Mouse (Mus musculus) T-helper 1 cell (primary cell): ENCODE results near the gene Ebf1.

Source experiments
- in situ Hi-C: fragments of 300-600 bp; cut with MboI, MseI; formaldehyde crosslinking; loops from one replicate; pipeline ENCODE4 v1.15.1; 2025; ENCODE audit warnings: high pct_unique_total_duplicates

Gene Ebf1

DNA sequence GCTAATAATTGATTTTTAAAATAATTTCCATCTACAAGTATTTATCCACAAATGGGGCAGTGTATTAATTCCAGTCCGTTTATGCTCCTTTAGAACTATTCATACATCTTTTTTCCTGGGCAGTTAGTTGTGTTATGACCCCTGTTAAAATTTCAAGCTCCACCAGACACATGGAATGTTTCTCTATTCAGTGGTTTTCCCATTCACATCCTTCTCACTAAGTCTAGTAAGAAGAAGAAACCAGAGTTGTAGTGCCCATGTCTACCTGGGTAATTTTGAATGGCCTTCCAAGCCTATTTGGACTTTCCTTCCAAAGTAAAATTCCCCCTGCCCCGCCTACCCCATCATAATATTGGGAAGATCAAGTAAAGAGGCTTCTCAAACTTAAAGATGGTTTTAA lies 114.6 kb downstream of the Ebf1 start:
- in situ Hi-C loops, result no loop called here

DNA sequence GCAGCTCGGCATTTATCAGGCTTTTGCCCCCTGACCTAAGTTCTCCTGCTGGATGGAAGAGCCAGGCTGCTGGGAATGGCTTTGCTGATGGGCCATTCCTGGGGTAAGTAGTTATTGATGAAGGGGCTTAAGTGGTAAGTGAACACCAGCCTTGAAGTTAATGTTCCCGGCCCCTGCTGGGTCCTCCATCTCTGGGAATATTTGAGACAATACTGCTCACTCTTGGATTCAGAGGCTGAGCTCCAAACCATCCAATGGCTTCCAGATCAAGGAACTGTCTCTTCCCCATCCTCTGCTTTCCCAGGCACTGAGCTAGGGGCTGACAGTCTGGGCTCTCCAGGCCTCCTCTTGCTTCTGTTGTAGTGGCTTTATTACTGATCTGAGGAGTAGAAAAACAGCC lies 116.2 kb downstream of the Ebf1 start:
- in situ Hi-C loops, result no loop called here

DNA sequence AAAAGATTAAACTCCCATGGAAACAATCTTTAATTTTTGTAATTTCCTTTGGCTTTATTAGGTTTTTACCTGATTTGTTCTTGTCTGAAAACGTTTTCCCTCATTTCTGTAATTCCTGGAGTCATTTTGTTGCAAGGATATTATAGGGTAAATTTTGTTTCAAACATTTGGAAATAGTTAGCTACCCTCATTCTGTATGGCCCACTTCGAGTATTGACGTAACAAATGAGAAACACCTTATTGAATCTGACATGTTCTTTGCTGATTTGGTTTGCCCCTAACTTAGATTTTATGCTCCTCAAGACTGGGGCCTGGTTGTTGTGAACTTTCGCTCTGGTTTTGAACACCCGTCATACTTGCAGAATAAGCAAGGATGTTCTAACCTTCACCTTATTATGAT lies 120.9 kb downstream of the Ebf1 start:
- in situ Hi-C loops, result no loop called here

GRCm38 (mm10) chr11:44738820-44739219 lies 121.7 kb downstream of the Ebf1 start:
- in situ Hi-C loops, result no loop called here

GRCm38 (mm10) chr11:44740278-44741041 lies 123.3 kb downstream of the Ebf1 start:
- in situ Hi-C loops, result no loop called here

GRCm38 (mm10) chr11:44741042-44741491 lies 124.0 kb downstream of the Ebf1 start:
- in situ Hi-C loops, result no loop called here

GRCm38 (mm10) chr11:44744446-44744845 lies 127.3 kb downstream of the Ebf1 start:
- in situ Hi-C loops, result no loop called here

DNA sequence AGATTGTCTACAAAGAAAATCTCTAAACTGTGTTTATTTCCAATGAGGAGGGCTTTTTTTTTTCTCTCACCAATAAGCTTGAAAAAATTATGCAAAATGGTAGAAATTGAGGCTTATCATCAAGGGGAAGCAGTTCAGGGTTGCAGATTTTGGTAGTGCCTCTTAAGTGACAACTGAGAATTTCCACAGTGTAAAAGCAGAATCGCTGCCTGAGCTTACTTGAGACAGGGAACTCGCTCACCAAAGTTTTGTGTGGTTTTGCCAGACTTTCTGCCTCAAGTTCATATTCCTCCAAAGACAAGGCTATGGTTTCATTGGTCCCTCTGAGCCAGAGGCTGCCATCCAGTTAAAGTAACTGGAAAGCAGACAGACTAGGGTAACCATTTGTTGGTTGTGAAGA lies 128.8 kb downstream of the Ebf1 start:
- in situ Hi-C loops, result no loop called here

DNA sequence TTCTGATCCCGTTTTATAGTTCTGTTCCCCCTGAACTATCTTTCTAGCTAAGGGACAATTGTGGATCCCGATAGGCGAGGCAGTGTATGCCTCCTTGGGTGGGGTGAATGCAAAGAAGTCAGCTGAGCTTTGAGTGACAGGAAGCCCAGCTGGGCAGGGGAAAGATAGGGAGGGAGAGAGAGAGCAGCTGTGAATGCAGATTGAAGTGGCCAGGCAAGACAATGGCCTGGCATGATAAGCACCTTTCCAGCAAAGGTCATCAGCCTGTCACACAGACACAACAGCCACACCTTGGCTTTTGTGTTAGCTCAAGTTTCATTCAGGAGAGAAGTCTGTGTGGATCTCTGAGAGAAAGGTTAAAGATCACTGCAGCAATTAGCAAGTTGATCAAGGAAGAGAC lies 129.6 kb downstream of the Ebf1 start:
- in situ Hi-C loops, result no loop called here

DNA sequence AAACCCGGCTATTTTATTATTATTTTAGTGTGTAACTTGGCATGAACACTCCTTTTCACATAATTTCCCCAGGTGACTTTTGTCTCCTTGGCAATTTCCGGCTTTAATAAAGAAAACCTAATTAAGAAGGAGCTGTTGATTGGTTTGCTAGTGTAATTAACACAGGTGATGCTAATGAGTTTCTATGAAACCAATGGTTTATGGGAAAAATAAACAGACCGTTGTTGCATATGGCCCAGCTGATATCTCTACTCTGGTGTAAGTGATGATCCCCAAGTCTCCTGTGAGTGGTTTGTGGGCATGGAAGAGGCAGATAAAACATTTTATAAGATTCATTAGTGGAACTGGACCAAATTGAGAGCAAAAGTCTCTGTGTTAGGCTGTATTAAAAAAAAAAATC lies 132.2 kb downstream of the Ebf1 start:
- in situ Hi-C loops, result no loop called here

DNA sequence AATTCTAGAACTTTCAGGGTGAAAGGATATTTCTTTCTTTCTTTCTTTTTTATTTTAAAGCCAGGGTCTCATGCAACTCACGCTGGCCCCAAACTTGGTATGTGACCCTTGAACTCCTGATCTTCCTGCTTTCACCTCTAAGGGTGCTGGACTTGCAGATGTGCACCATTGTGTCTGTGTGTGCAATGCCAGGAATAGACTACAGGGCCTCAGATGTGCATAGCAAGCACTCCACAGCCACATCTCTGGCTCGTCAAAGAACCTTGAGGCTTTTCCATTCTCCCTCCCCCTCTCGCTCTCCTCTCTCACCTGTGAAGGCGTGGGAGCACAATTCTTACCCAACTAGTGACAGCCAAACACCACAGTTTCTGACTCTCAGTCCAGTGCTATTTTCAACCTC lies 137.2 kb downstream of the Ebf1 start:
- in situ Hi-C loops, result no loop called here

- in situ Hi-C loops, result no loop called here
These were observed 139.2 kb downstream of the Ebf1 start for GRCm38 (mm10) chr11:44756321-44756720.

DNA sequence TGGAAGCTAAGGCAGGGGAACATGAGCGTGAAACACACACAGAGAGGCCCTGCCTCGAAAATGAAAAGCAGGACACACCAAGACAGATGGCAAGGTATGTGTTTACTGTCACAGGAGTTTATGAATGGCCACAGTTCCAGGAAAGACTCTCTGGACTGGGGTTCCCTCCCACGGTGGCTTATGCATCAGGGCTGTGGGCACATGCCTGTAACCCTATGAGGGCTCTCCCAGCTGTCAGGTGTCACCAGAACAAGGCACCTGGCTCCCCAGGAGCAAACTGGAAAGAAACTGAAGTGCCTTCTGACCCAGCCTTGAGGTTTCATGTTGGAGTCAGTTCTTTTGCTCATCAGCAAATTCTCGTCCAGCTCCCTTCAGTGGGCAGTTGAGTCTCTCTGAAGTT lies 141.7 kb downstream of the Ebf1 start:
- in situ Hi-C loops, result no loop called here

GRCm38 (mm10) chr11:44761128-44761996 lies 144.2 kb downstream of the Ebf1 start:
- in situ Hi-C loops, result no loop called here

DNA sequence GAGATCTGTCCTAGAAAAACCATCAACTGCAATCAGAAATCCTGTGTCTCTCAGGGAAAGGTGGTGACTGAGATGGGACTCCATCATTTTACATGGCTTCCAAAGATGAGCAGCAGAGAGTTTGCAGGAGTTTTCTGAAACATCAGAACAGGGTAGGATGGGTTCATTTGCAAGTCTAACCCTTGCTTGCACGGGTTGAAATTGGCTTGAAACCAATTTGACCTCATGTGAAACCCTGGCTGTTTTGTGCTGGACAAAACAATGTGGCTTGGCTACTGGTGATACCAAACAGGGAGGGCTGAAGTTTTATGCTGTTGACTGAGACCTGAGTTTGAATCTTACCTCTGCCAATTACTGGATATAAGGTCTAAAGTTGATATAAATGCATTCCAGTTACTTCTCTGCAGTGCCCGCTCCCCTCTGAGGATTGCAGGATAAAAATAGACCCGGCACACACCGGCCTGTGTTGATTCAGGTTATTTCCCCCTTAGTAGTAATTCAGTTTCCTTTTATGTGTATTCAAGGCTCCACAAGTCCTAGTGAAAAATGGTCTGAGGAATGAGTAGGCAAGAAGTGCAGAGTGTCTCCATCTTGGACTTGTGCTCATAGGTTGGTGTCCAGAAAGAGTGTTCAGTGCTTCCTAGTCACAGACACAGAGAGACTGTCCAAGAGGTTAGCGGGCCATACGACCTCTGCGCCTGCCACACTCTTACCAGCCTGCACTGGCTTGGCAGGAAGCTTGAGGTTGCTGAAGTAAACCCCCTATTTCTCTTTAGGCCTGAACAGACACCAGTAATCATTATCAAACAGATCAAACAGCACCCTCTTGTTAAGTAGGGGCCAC lies 147.1 kb downstream of the Ebf1 start:
- in situ Hi-C loops, result no loop called here

GRCm38 (mm10) chr11:44764988-44765387 lies 147.9 kb downstream of the Ebf1 start:
- in situ Hi-C loops, result no loop called here

DNA sequence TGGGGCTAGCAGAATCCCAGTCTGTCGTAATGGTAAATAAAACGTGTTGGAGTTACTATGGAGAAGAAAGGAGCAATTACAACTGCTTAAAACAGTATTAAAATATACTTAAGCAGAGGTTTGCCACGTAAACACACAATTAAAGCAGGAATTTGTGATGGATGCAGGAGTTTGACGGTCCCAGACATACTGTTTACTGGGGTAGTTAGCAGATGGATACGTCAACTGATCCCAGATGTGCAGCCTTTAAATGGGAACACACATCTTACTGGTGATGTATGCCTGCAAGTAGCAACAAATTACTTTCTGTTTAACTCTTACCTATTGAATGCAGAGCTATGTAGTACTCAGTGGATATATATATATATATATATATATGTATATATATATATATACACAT lies 149.1 kb downstream of the Ebf1 start:
- in situ Hi-C loops, result no loop called here

DNA sequence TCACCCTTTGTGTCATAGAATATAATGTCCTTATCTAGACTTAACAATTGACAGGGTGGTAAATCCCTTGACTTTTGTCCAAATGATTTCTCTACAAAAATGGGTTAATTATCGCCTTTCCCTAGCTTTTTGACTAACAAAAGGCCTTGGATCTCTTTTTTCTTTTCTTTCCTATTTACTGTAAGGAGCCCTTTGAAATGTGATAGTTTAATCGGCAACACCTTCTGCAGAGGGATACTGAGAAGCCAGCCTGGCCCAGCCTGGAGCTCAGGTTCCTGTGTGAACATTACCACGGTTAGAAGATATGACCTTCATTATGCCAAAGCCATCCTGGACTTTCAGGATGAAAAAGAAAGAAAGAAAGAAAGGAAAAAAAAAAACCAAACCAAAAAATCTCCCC lies 150.2 kb downstream of the Ebf1 start:
- in situ Hi-C loops, result no loop called here

- in situ Hi-C loops, result no loop called here
These were observed 151.2 kb downstream of the Ebf1 start for GRCm38 (mm10) chr11:44768346-44768745.

- in situ Hi-C loops, result loop anchor here (10.0 kb wide), 1 partner anchor 224 kb away; no protein-coding TSS in a partner anchor
These were observed 154.0 kb downstream of the Ebf1 start for GRCm38 (mm10) chr11:44770989-44771564.

DNA sequence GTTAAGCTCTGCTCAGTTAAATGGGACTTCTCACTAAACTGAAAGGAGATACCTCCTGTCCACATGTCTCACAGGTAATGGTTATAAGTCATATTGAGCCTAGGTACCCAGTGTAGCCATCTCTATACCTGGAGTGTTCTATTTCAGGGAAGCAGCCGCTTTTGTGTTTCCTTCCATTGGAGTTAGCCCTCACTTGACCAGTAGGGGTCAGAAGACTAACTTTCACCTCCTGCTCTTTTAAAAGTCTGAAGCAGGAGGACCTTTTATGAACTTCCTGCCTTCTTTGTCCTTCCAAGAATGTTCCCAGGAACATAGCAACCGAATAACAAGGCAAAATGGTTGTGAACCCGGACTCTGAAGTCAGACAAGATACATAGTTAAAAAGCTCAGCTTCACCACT lies 157.3 kb downstream of the Ebf1 start:
- in situ Hi-C loops, result loop anchor here (10.0 kb wide), 1 partner anchor 220 kb away; no protein-coding TSS in a partner anchor
